Mouse (Mus musculus): ENCODE results near the gene Cdc34b. TPM values are rescaled to one million over a fixed set of nuclear protein-coding genes. Genes with fewer than 3 reads are reported as not detected.
A peak's percentile ranks its signal among the peaks of the same experiment; 100 is the strongest.

Gene Cdc34b
- total RNA-seq, 4 experiments from 2014 or later, result not detected

GRCm38 (mm10) chr11:94732773-94733172 lies 8.8 kb upstream of the Cdc34b start:
- DNase-seq (ENCODE audit: low spot score in 2 of 2), result no peak

GRCm38 (mm10) chr11:94735746-94736145 lies 5.8 kb upstream of the Cdc34b start:
- no peak for DNase-seq (ENCODE audit: low spot score in 2 of 2)

GRCm38 (mm10) chr11:94752946-94753713 lies 11.5 kb downstream of the Cdc34b start:
- DNase-seq (ENCODE audit: low spot score in 2 of 2), result no peak

GRCm38 (mm10) chr11:94759916-94760315 lies 18.3 kb downstream of the Cdc34b start:
- no peak for DNase-seq (ENCODE audit: low spot score in 2 of 2)

GRCm38 (mm10) chr11:94760364-94760763 lies 18.8 kb downstream of the Cdc34b start:
- DNase-seq (ENCODE audit: low spot score in 2 of 2), result no peak

- DNase-seq (ENCODE audit: low spot score in 2 of 2), result no peak
These were observed 19.2 kb downstream of the Cdc34b start for GRCm38 (mm10) chr11:94760799-94761198.

- DNase-seq (ENCODE audit: low spot score in 2 of 2), result no peak
These were observed 20.7 kb downstream of the Cdc34b start for GRCm38 (mm10) chr11:94762281-94762680.

GRCm38 (mm10) chr11:94762775-94763174 lies 21.2 kb downstream of the Cdc34b start:
- DNase-seq (ENCODE audit: low spot score in 2 of 2), result no peak

GRCm38 (mm10) chr11:94767241-94767640 lies 25.7 kb downstream of the Cdc34b start:
- no peak for DNase-seq (ENCODE audit: low spot score in 2 of 2)

GRCm38 (mm10) chr11:94772363-94773055 lies 30.9 kb downstream of the Cdc34b start:
- no peak for DNase-seq (ENCODE audit: low spot score in 2 of 2)

GRCm38 (mm10) chr11:94773851-94774250 lies 32.3 kb downstream of the Cdc34b start:
- no peak for DNase-seq (ENCODE audit: low spot score in 2 of 2)

- no peak for DNase-seq (ENCODE audit: low spot score in 2 of 2)
These were observed 33.4 kb downstream of the Cdc34b start for GRCm38 (mm10) chr11:94774887-94775497.

- DNase-seq (ENCODE audit: low spot score in 2 of 2), result no peak
These were observed 41.0 kb downstream of the Cdc34b start, which contains the start of gene Tmem92 for GRCm38 (mm10) chr11:94782603-94783002. Gene Tmem92, minus strand, starts transcription at chr11:94782703.

GRCm38 (mm10) chr11:94785247-94785646 lies 43.7 kb downstream of the Cdc34b start:
- DNase-seq (ENCODE audit: low spot score in 2 of 2), result peak; percentile 25 to 49

- no peak for DNase-seq (ENCODE audit: low spot score in 2 of 2)
These were observed 50.1 kb downstream of the Cdc34b start for GRCm38 (mm10) chr11:94791700-94792099.

Other genes with a start within 250 kb of the Cdc34b start
- gene Epn3, start 241.8 kb upstream of the Cdc34b start, total RNA-seq (2022), result 1 to 10 TPM; 1.9 to 2.7 (median 2.4) TPM
- gene Mycbpap, start 220.0 kb upstream of the Cdc34b start, total RNA-seq (2022), result 1 to 10 TPM; 3.1 to 7.6 (median 3.5) TPM
- 10 to 100 TPM; 12.3 to 14.5 (median 12.6) TPM for gene Rsad1, start 192.5 kb upstream of the Cdc34b start, total RNA-seq (2022)
- under 1 TPM in 1 of 4 experiments, not detected in 3; 0.71 TPM for gene Chad, start 176.7 kb upstream of the Cdc34b start, total RNA-seq (2022)
- 10 to 100 TPM; 17.4 to 21.5 (median 20.1) TPM for gene Acsf2, start 139.9 kb upstream of the Cdc34b start, total RNA-seq (2022)
- 10 to 100 TPM; 74.1 to 83.9 (median 79.3) TPM for gene Lrrc59, start 112.0 kb upstream of the Cdc34b start, total RNA-seq (2022)
- gene Mrpl27, start 88.0 kb upstream of the Cdc34b start, total RNA-seq (2022), result 10 to 100 TPM; 61.9 to 66.8 (median 65.8) TPM
- under 1 TPM in 2 of 4 experiments, not detected in 2; 0.35 to 0.52 TPM for gene Eme1, start 87.8 kb upstream of the Cdc34b start, total RNA-seq (2022)
- 10 to 100 TPM; 23.5 to 28.4 (median 25.3) TPM for gene Xylt2, start 64.3 kb upstream of the Cdc34b start, total RNA-seq (2022)
- gene Gm11541, start 37.3 kb upstream of the Cdc34b start, total RNA-seq (2022), result not detected
- not detected for gene Tmem92, start 40.9 kb downstream of the Cdc34b start, total RNA-seq (2022)
- 1 to 10 TPM; 6.6 to 7.8 (median 7.3) TPM for gene Col1a1, start 194.4 kb downstream of the Cdc34b start, total RNA-seq (2022)
- not detected for gene Hils1, start 225.8 kb downstream of the Cdc34b start, total RNA-seq (2022)
- gene Sgca, start 234.5 kb downstream of the Cdc34b start, total RNA-seq (2022), result under 1 TPM in 2 of 4 experiments, not detected in 2; 0.23 to 0.56 TPM
- 100 to 1,000 TPM; 819 to 832 (median 829) TPM for gene Ppp1r9b, start 249.3 kb downstream of the Cdc34b start, total RNA-seq (2022)